Mouse (Mus musculus): ENCODE results near the gene Gm20388. TPM values are rescaled to one million over a fixed set of nuclear protein-coding genes. Genes with fewer than 3 reads are reported as not detected.

Gene Gm20388
- polyA plus RNA-seq, 1 experiment from 2014 or later = 1.7 TPM

GRCm38 (mm10) chr8:120895600-120895999 lies 985.0 kb downstream of the Gm20388 start:
- H3K4me1 ChIP-seq (replicated peaks) = peaks cover 50% of the 10 kb centered on the region
- no peaks in the 10 kb centered on the region for H3K36me3 ChIP-seq
- H3K27ac ChIP-seq = peak overlapping the region; percentile 56; the same call in 1 of the 2 replicates
- peaks cover 91% of the 10 kb centered on the region for H3K27me3 ChIP-seq (ENCODE audit: insufficient read depth, poor library complexity, severe bottlenecking)
- peaks cover 5% of the 10 kb centered on the region; the same call in 1 of the 2 replicates for H3K9me3 ChIP-seq
- peak; percentile 52 for DNase-seq (ENCODE audit: low spot score)
- H3K4me3 ChIP-seq = peak overlapping the region; percentile 45
- WGBS = 3% methylated on average over 13 of the region's 13 CpGs

GRCm38 (mm10) chr8:120896203-120896602 lies 985.6 kb downstream of the Gm20388 start:
- WGBS = 29% methylated on average over 13 of the region's 13 CpGs
- H3K9me3 ChIP-seq = peaks cover 5% of the 10 kb centered on the region; the same call in 1 of the 2 replicates
- no peaks in the 10 kb centered on the region for H3K36me3 ChIP-seq
- peaks cover 91% of the 10 kb centered on the region for H3K27me3 ChIP-seq (ENCODE audit: insufficient read depth, poor library complexity, severe bottlenecking)
- H3K4me3 ChIP-seq = peak overlapping the region; percentile 45
- H3K4me1 ChIP-seq (replicated peaks) = peaks cover 50% of the 10 kb centered on the region
- peak overlapping the region; percentile 56; the same call in 1 of the 2 replicates for H3K27ac ChIP-seq
- DNase-seq (ENCODE audit: low spot score) = peak; percentile 24

- DNase-seq (ENCODE audit: low spot score) = peak; percentile 66
- Histone ChIP-seq H3K9me3 (peaks cover 5% of the 10 kb centered on the region; the same call in 1 of the 2 replicates), H3K27ac (no peak overlapping the region), H3K36me3 (no peaks in the 10 kb centered on the region), H3K4me3 (no peak overlapping the region), H3K4me1 (replicated peaks) (peaks cover 60% of the 10 kb centered on the region), H3K27me3 (ENCODE audit: insufficient read depth, poor library complexity, severe bottlenecking) (peaks cover 91% of the 10 kb centered on the region)
- WGBS = 46% methylated on average over 4 of the region's 4 CpGs
Measured at GRCm38 (mm10) chr8:120898008-120898407, 987.4 kb downstream of the Gm20388 start.

- DNase-seq (ENCODE audit: low spot score) = no peak
- H3K27ac ChIP-seq = no peak overlapping the region
Measured at GRCm38 (mm10) chr8:120898828-120899407, 988.3 kb downstream of the Gm20388 start.

GRCm38 (mm10) chr8:120902346-120902745 lies 991.7 kb downstream of the Gm20388 start:
- 32% methylated on average over 11 of the region's 11 CpGs for WGBS
- peaks cover 5% of the 10 kb centered on the region; the same call in 1 of the 2 replicates for H3K9me3 ChIP-seq
- DNase-seq (ENCODE audit: low spot score) = no peak
- no peak overlapping the region for H3K27ac ChIP-seq
- no peak overlapping the region for H3K4me3 ChIP-seq
- no peaks in the 10 kb centered on the region for H3K36me3 ChIP-seq
- peaks cover 70% of the 10 kb centered on the region for H3K27me3 ChIP-seq (ENCODE audit: insufficient read depth, poor library complexity, severe bottlenecking)
- H3K4me1 ChIP-seq (replicated peaks) = peaks cover 29% of the 10 kb centered on the region

More at GRCm38 (mm10) chr8:120898828-120899407, 988.3 kb downstream of the Gm20388 start:
- Histone ChIP-seq H3K9me3 (peaks cover 5% of the 10 kb centered on the region; the same call in 1 of the 2 replicates), H3K27me3 (ENCODE audit: insufficient read depth, poor library complexity, severe bottlenecking) (peaks cover 89% of the 10 kb centered on the region), H3K4me1 (replicated peaks) (peaks cover 55% of the 10 kb centered on the region), H3K4me3 (no peak overlapping the region), H3K36me3 (no peaks in the 10 kb centered on the region)
- WGBS = 64% methylated on average over 17 of the region's 17 CpGs

- no peak overlapping the region for H3K27ac ChIP-seq
- 62% methylated on average over 6 of the region's 6 CpGs for WGBS
- no peaks in the 10 kb centered on the region for H3K36me3 ChIP-seq
- no peak overlapping the region for H3K4me3 ChIP-seq
- no peak for DNase-seq (ENCODE audit: low spot score)
- no peaks in the 10 kb centered on the region for H3K9me3 ChIP-seq
- peaks cover 37% of the 10 kb centered on the region for H3K4me1 ChIP-seq (replicated peaks)
- H3K27me3 ChIP-seq (ENCODE audit: insufficient read depth, poor library complexity, severe bottlenecking) = peaks cover 56% of the 10 kb centered on the region
Measured at GRCm38 (mm10) chr8:120907671-120908070, 997.0 kb downstream of the Gm20388 start.

- H3K9me3 ChIP-seq = no peaks in the 10 kb centered on the region
- 65% methylated on average over 2 of the region's 2 CpGs for WGBS
Measured at GRCm38 (mm10) chr8:120910936-120911335, 1000.3 kb downstream of the Gm20388 start.

GRCm38 (mm10) chr8:120912463-120912862 lies 1001.8 kb downstream of the Gm20388 start:
- 31% methylated on average over 6 of the region's 6 CpGs for WGBS
- no peaks in the 10 kb centered on the region for H3K36me3 ChIP-seq
- peaks cover 66% of the 10 kb centered on the region for H3K27me3 ChIP-seq (ENCODE audit: insufficient read depth, poor library complexity, severe bottlenecking)
- H3K9me3 ChIP-seq = no peaks in the 10 kb centered on the region
- DNase-seq (ENCODE audit: low spot score) = no peak
- peaks cover 29% of the 10 kb centered on the region for H3K4me1 ChIP-seq (replicated peaks)
- no peak overlapping the region for H3K4me3 ChIP-seq
- H3K27ac ChIP-seq = 0 out of 2 replicates have a peak overlapping the region, but pooled peaks have one; percentile 19

More at GRCm38 (mm10) chr8:120910936-120911335, 1000.3 kb downstream of the Gm20388 start:
- peaks cover 33% of the 10 kb centered on the region for H3K4me1 ChIP-seq (replicated peaks)
- DNase-seq (ENCODE audit: low spot score) = no peak
- peaks cover 58% of the 10 kb centered on the region; the same call in 1 of the 2 replicates for H3K27me3 ChIP-seq (ENCODE audit: insufficient read depth, poor library complexity, severe bottlenecking)
- H3K36me3 ChIP-seq = no peaks in the 10 kb centered on the region
- H3K27ac ChIP-seq = no peak overlapping the region
- H3K4me3 ChIP-seq = no peak overlapping the region

- Histone ChIP-seq H3K4me1 (replicated peaks) (peaks cover 11% of the 10 kb centered on the region; the same call in 1 of the 2 replicates), H3K27me3 (ENCODE audit: insufficient read depth, poor library complexity, severe bottlenecking) (peaks cover 62% of the 10 kb centered on the region), H3K27ac (no peak overlapping the region), H3K4me3 (no peak overlapping the region), H3K9me3 (no peaks in the 10 kb centered on the region), H3K36me3 (no peaks in the 10 kb centered on the region)
- 75% methylated on average over 14 of the region's 14 CpGs for WGBS
- no peak for DNase-seq (ENCODE audit: low spot score)
Measured at GRCm38 (mm10) chr8:120916831-120917435, 1006.3 kb downstream of the Gm20388 start.

- 91% methylated on average over 4 of the region's 4 CpGs for WGBS
- Histone ChIP-seq H3K4me3 (no peak overlapping the region), H3K4me1 (replicated peaks) (no peaks in the 10 kb centered on the region), H3K36me3 (no peaks in the 10 kb centered on the region), H3K9me3 (no peaks in the 10 kb centered on the region), H3K27ac (no peak overlapping the region), H3K27me3 (ENCODE audit: insufficient read depth, poor library complexity, severe bottlenecking) (peaks cover 45% of the 10 kb centered on the region)
- no peak for DNase-seq (ENCODE audit: low spot score)
Measured at GRCm38 (mm10) chr8:120920527-120920926, 1009.9 kb downstream of the Gm20388 start.

GRCm38 (mm10) chr8:120926201-120926600 lies 1015.6 kb downstream of the Gm20388 start:
- Histone ChIP-seq H3K27me3 (ENCODE audit: insufficient read depth, poor library complexity, severe bottlenecking) (peaks cover 36% of the 10 kb centered on the region), H3K4me1 (replicated peaks) (no peaks in the 10 kb centered on the region; the same call in 1 of the 2 replicates), H3K36me3 (no peaks in the 10 kb centered on the region), H3K4me3 (no peak overlapping the region), H3K27ac (no peak overlapping the region), H3K9me3 (no peaks in the 10 kb centered on the region)
- WGBS = 89% methylated on average over 9 of the region's 9 CpGs
- DNase-seq (ENCODE audit: low spot score) = no peak

GRCm38 (mm10) chr8:120928082-120928481 lies 1017.4 kb downstream of the Gm20388 start:
- H3K36me3 ChIP-seq = no peaks in the 10 kb centered on the region

GRCm38 (mm10) chr8:120934596-120934995 lies 1024.0 kb downstream of the Gm20388 start:
- WGBS = 94% methylated on average over 9 of the region's 9 CpGs
- DNase-seq (ENCODE audit: low spot score) = no peak
- H3K4me3 ChIP-seq = no peak overlapping the region
- H3K27me3 ChIP-seq (ENCODE audit: insufficient read depth, poor library complexity, severe bottlenecking) = peaks cover 90% of the 10 kb centered on the region
- H3K36me3 ChIP-seq = no peaks in the 10 kb centered on the region
- H3K4me1 ChIP-seq (replicated peaks) = peaks cover 29% of the 10 kb centered on the region
- no peaks in the 10 kb centered on the region for H3K9me3 ChIP-seq
- H3K27ac ChIP-seq = no peak overlapping the region

More at GRCm38 (mm10) chr8:120928082-120928481, 1017.4 kb downstream of the Gm20388 start:
- no peak for DNase-seq (ENCODE audit: low spot score)
- H3K4me1 ChIP-seq (replicated peaks) = no peaks in the 10 kb centered on the region; the same call in 1 of the 2 replicates
- no peaks in the 10 kb centered on the region for H3K9me3 ChIP-seq
- no peak overlapping the region for H3K4me3 ChIP-seq
- H3K27ac ChIP-seq = no peak overlapping the region
- WGBS = 88% methylated on average over 6 of the region's 6 CpGs
- peaks cover 51% of the 10 kb centered on the region for H3K27me3 ChIP-seq (ENCODE audit: insufficient read depth, poor library complexity, severe bottlenecking)

Data from hindbrain, embryonic 10.5 days (tissue).